9 mouse cellular contexts compared by ENCODE assay signal in genomic region chr4:102239657-102240390, GRCm38 (mm10).
DNase-seq lines count a peak whose midpoint lies in the region; ATAC-seq and TF ChIP-seq lines count a peak whose summit lies in the region.
"Had no signal": no experiment of that assay in that cellular context is flagged by ENCODE, and none has a peak within 500 bp of the region (broad histone marks: within the 10 kb centered on the region; RNA-seq: fewer than 3 reads in every experiment).

No protein-coding gene starts in this region.

- no peaks in the 10 kb centered on the region for H3K27me3 ChIP-seq in hindbrain, postnatal 0 days (ENCODE audit: insufficient read depth, low read length)
- H3K27me3 ChIP-seq in midbrain, embryonic 12.5 days: no peaks in the 10 kb centered on the region
- H3K27me3 ChIP-seq in liver, embryonic 12.5 days (replicated peaks): no peaks in the 10 kb centered on the region

- 0 out of 2 replicates have a peak overlapping the region, but pooled peaks have one; percentile 22 for H3K4me2 ChIP-seq in hindbrain, postnatal 0 days (ENCODE audit: low read depth, low read length)
- H3K4me2 ChIP-seq in midbrain, embryonic 12.5 days (replicated peaks): no peak overlapping the region
- no peak overlapping the region for H3K4me2 ChIP-seq in liver, embryonic 12.5 days
- H3K4me2 ChIP-seq: heart, embryonic 11.5 days had no signal

- peak; percentile 93 for DNase-seq in brain, adult 2 months (ENCODE audit: low read depth, low spot score)
- peak; percentile 55 to 65 for DNase-seq in cerebellum, postnatal 10 days
- peak; percentile 69 for DNase-seq in hindbrain, postnatal 0 days (ENCODE audit: low spot score)
- no peak for DNase-seq in spleen, adult 18-20 months
- no peak for DNase-seq in urinary bladder, adult 2 months (ENCODE audit: low spot score)
- no peak for DNase-seq in kidney, adult 8-10 months

- peak overlapping the region; percentile 72 for H3K27ac ChIP-seq in hindbrain, postnatal 0 days
- H3K27ac ChIP-seq in midbrain, embryonic 12.5 days (replicated peaks): peak overlapping the region; percentile 39
- H3K27ac ChIP-seq in liver, embryonic 12.5 days: no peak overlapping the region

- no peaks in the 10 kb centered on the region for H3K9me3 ChIP-seq in hindbrain, postnatal 0 days (ENCODE audit: low read length)
- H3K9me3 ChIP-seq in midbrain, embryonic 12.5 days: no peaks in the 10 kb centered on the region
- H3K9me3 ChIP-seq in liver, embryonic 12.5 days (replicated peaks): no peaks in the 10 kb centered on the region

- H3K9ac ChIP-seq in hindbrain, postnatal 0 days (replicated peaks; ENCODE audit: low read length): no peak overlapping the region
- H3K9ac ChIP-seq in midbrain, embryonic 12.5 days (replicated peaks): no peak overlapping the region
- H3K9ac ChIP-seq in liver, embryonic 12.5 days: no peak overlapping the region

- ATAC-seq in hindbrain, postnatal 0 days: peak; percentile 83; the same call in 1 of the 2 replicates
- ATAC-seq in midbrain, embryonic 12.5 days (ENCODE audit: low FRiP score, low read depth): no peak
- no peak for ATAC-seq in liver, embryonic 12.5 days

- no peaks in the 10 kb centered on the region for H3K36me3 ChIP-seq in hindbrain, postnatal 0 days (ENCODE audit: insufficient read depth, low read length)
- H3K36me3 ChIP-seq in midbrain, embryonic 12.5 days: no peaks in the 10 kb centered on the region
- no peaks in the 10 kb centered on the region for H3K36me3 ChIP-seq in liver, embryonic 12.5 days

- peaks cover 9% of the 10 kb centered on the region; the same call in 1 of the 2 replicates for H3K4me1 ChIP-seq in hindbrain, postnatal 0 days (ENCODE audit: insufficient read depth, low read length)
- H3K4me1 ChIP-seq in midbrain, embryonic 12.5 days: peaks cover 14% of the 10 kb centered on the region
- H3K4me1 ChIP-seq in liver, embryonic 12.5 days: no peaks in the 10 kb centered on the region

- WGBS in hindbrain, postnatal 0 days: 33% methylated on average over 12 of the region's 12 CpGs
- WGBS in midbrain, embryonic 12.5 days: 62% methylated on average over 12 of the region's 12 CpGs
- WGBS in liver, embryonic 12.5 days (ENCODE audit: insufficient replicate concordance): 70% methylated on average over 12 of the region's 12 CpGs

- no peak overlapping the region for H3K4me3 ChIP-seq in hindbrain, postnatal 0 days (ENCODE audit: low read length)
- no peak overlapping the region for H3K4me3 ChIP-seq in midbrain, embryonic 12.5 days
- H3K4me3 ChIP-seq in liver, embryonic 12.5 days: no peak overlapping the region

- no peak for TF ChIP-seq CTCF in hindbrain, postnatal 0 days (IDR thresholded peaks at IDR 0.05; ENCODE audit: low read depth)

Comparison
In these comparisons a context has a peak if more than half of its experiments do, and no peak if none do; other contexts are left out.
1. DNase-seq: peak in brain, adult 2 months (single experiment), cerebellum, postnatal 10 days (2 of 2) and hindbrain, postnatal 0 days (single experiment); none in spleen, adult 18-20 months (0 of 2), urinary bladder, adult 2 months (single experiment) and kidney, adult 8-10 months (0 of 2).